Mouse (Mus musculus) midbrain, embryonic 12.5 days (tissue): ENCODE measurements around the gene Abhd10. TPM values are rescaled to one million over a fixed set of nuclear protein-coding genes. Genes with fewer than 3 reads are reported as not detected.

Source experiments
- ATAC-seq: fragments of 200-750 bp; cut with Nextera tagmentation; 2 replicates; pipeline ENCODE4 v1.8.0; 2017; ENCODE audit warnings: low read depth, moderate TSS enrichment, moderate library complexity; ENCODE audit not compliant: low FRiP score
- H3K27ac ChIP-seq: fragments of 300-500 bp; sonication (generic); replicated peaks from 2 replicates; pipeline ENCODE4 v1.5.1; 2016; ENCODE audit warnings: mild to moderate bottlenecking
- H3K27me3 ChIP-seq: fragments of 300-500 bp; sonication (generic); 2 replicates; pipeline ENCODE4 v1.6.1; 2016; ENCODE audit warnings: mild to moderate bottlenecking
- H3K36me3 ChIP-seq: fragments of 300-500 bp; sonication (generic); 2 replicates; pipeline ENCODE4 v1.6.1; 2016
- H3K4me1 ChIP-seq: fragments of 300-500 bp; sonication (generic); 2 replicates; pipeline ENCODE4 v1.6.1; 2016
- H3K4me2 ChIP-seq: fragments of 300-500 bp; sonication (generic); replicated peaks from 2 replicates; pipeline ENCODE4 v1.6.1; 2016; ENCODE audit warnings: mild to moderate bottlenecking, moderate library complexity
- H3K4me3 ChIP-seq: fragments of 300-500 bp; sonication (generic); 2 replicates; pipeline ENCODE4 v1.5.1; 2016; ENCODE audit warnings: mild to moderate bottlenecking
- H3K9ac ChIP-seq: fragments of 300-500 bp; sonication (generic); replicated peaks from 2 replicates; pipeline ENCODE4 v1.6.1; 2016; ENCODE audit warnings: mild to moderate bottlenecking, moderate library complexity
- H3K9me3 ChIP-seq: fragments of 300-500 bp; sonication (generic); 2 replicates; pipeline ENCODE4 v1.6.1; 2016; ENCODE audit warnings: mild to moderate bottlenecking
- WGBS: fragments of 180-500 bp; shearing (Covaris S2); methylation state at CpG from one replicate; pipeline ENCODE4 v1.1.7; 2016; 5-methylcytosine and 5-hydroxymethylcytosine counted together
- polyA plus RNA-seq: library from polyadenylated mRNA; unstranded; fragments of >200 nt; fragmentation: Nextera tagmentation; extraction: Ambion mirVana; gene quantifications from 2 replicates; pipeline ENCODE4 v1.2.1, GENCODE M21; 2016

Gene Abhd10
- polyA plus RNA-seq, 1 experiment from 2014 or later: 48.9 TPM

GRCm38 (mm10) chr16:45723172-45723901 lies 19.4 kb downstream of the Abhd10 start:
- peak overlapping the region; percentile 88 for H3K9ac ChIP-seq
- peaks cover 42% of the 10 kb centered on the region for H3K4me1 ChIP-seq
- ATAC-seq: peak; percentile 53
- H3K4me3 ChIP-seq: peak overlapping the region; percentile 66
- H3K27ac ChIP-seq: peak overlapping the region; percentile 98
- WGBS: 34% methylated on average over 6 of the region's 6 CpGs
- no peaks in the 10 kb centered on the region for H3K27me3 ChIP-seq
- peak overlapping the region; percentile 68 for H3K4me2 ChIP-seq
- H3K9me3 ChIP-seq: no peaks in the 10 kb centered on the region
- peaks cover 35% of the 10 kb centered on the region for H3K36me3 ChIP-seq

GRCm38 (mm10) chr16:45722460-45722951 lies 20.2 kb downstream of the Abhd10 start:
- Histone ChIP-seq H3K9me3 (no peaks in the 10 kb centered on the region), H3K27ac (peak overlapping the region; percentile 98), H3K36me3 (peaks cover 40% of the 10 kb centered on the region), H3K4me1 (peaks cover 42% of the 10 kb centered on the region), H3K4me3 (peak overlapping the region; percentile 66), H3K9ac (peak overlapping the region; percentile 88), H3K4me2 (peak overlapping the region; percentile 68), H3K27me3 (no peaks in the 10 kb centered on the region)
- 55% methylated on average over 3 of the region's 3 CpGs for WGBS
- no peak for ATAC-seq

GRCm38 (mm10) chr16:45720022-45720630 lies 22.6 kb downstream of the Abhd10 start:
- Histone ChIP-seq H3K36me3 (peaks cover 63% of the 10 kb centered on the region), H3K27ac (no peak overlapping the region), H3K27me3 (no peaks in the 10 kb centered on the region), H3K4me3 (no peak overlapping the region), H3K9ac (no peak overlapping the region), H3K4me2 (peak overlapping the region; percentile 68; the same call in 1 of the 2 replicates), H3K4me1 (peaks cover 35% of the 10 kb centered on the region), H3K9me3 (no peaks in the 10 kb centered on the region)
- ATAC-seq: no peak
- WGBS: 87% methylated on average over 10 of the region's 10 CpGs

- H3K27me3 ChIP-seq: no peaks in the 10 kb centered on the region
- WGBS: 93% methylated on average over 4 of the region's 4 CpGs
- H3K36me3 ChIP-seq: peaks cover 80% of the 10 kb centered on the region
- H3K9ac ChIP-seq: no peak overlapping the region
- no peak overlapping the region for H3K4me3 ChIP-seq
- H3K4me1 ChIP-seq: peaks cover 31% of the 10 kb centered on the region
- no peak overlapping the region for H3K4me2 ChIP-seq
- no peaks in the 10 kb centered on the region for H3K9me3 ChIP-seq
- no peak overlapping the region for H3K27ac ChIP-seq
- ATAC-seq: no peak
Observed at GRCm38 (mm10) chr16:45718296-45718695, 24.5 kb downstream of the Abhd10 start.

GRCm38 (mm10) chr16:45714489-45715150 lies 28.1 kb downstream of the Abhd10 start:
- WGBS: 89% methylated on average over 5 of the region's 5 CpGs
- Histone ChIP-seq H3K27ac (no peak overlapping the region), H3K4me3 (no peak overlapping the region), H3K9ac (no peak overlapping the region), H3K4me1 (no peaks in the 10 kb centered on the region; the same call in 1 of the 2 replicates), H3K9me3 (no peaks in the 10 kb centered on the region), H3K36me3 (peaks cover 88% of the 10 kb centered on the region), H3K27me3 (no peaks in the 10 kb centered on the region), H3K4me2 (no peak overlapping the region)
- ATAC-seq: no peak

GRCm38 (mm10) chr16:45713878-45714277 lies 28.9 kb downstream of the Abhd10 start:
- no peaks in the 10 kb centered on the region for H3K9me3 ChIP-seq
- H3K36me3 ChIP-seq: peaks cover 83% of the 10 kb centered on the region
- H3K27ac ChIP-seq: no peak overlapping the region
- no peaks in the 10 kb centered on the region for H3K4me1 ChIP-seq
- H3K4me2 ChIP-seq: no peak overlapping the region
- ATAC-seq: no peak
- H3K4me3 ChIP-seq: no peak overlapping the region
- WGBS: 85% methylated on average over 1 of the region's 1 CpGs
- H3K9ac ChIP-seq: no peak overlapping the region
- no peaks in the 10 kb centered on the region for H3K27me3 ChIP-seq

GRCm38 (mm10) chr16:45713261-45713660 lies 29.5 kb downstream of the Abhd10 start:
- no peak for ATAC-seq
- 90% methylated on average over 5 of the region's 5 CpGs for WGBS
- Histone ChIP-seq H3K27me3 (no peaks in the 10 kb centered on the region), H3K4me1 (no peaks in the 10 kb centered on the region), H3K27ac (no peak overlapping the region), H3K4me2 (no peak overlapping the region), H3K36me3 (peaks cover 76% of the 10 kb centered on the region), H3K4me3 (no peak overlapping the region), H3K9ac (no peak overlapping the region), H3K9me3 (no peaks in the 10 kb centered on the region)

- no peak overlapping the region for H3K27ac ChIP-seq
- no peaks in the 10 kb centered on the region for H3K27me3 ChIP-seq
- peaks cover 59% of the 10 kb centered on the region for H3K36me3 ChIP-seq
- no peak for ATAC-seq
- H3K4me1 ChIP-seq: no peaks in the 10 kb centered on the region
- H3K9ac ChIP-seq: no peak overlapping the region
- no peak overlapping the region for H3K4me2 ChIP-seq
- WGBS: 79% methylated on average over 7 of the region's 7 CpGs
- no peaks in the 10 kb centered on the region for H3K9me3 ChIP-seq
- no peak overlapping the region for H3K4me3 ChIP-seq
Observed at GRCm38 (mm10) chr16:45711263-45711662, 31.5 kb downstream of the Abhd10 start.

- 77% methylated on average over 5 of the region's 5 CpGs for WGBS
- Histone ChIP-seq H3K4me2 (no peak overlapping the region), H3K9ac (no peak overlapping the region), H3K9me3 (no peaks in the 10 kb centered on the region), H3K36me3 (no peaks in the 10 kb centered on the region), H3K4me1 (no peaks in the 10 kb centered on the region), H3K27ac (no peak overlapping the region), H3K4me3 (no peak overlapping the region), H3K27me3 (no peaks in the 10 kb centered on the region)
- ATAC-seq: no peak
Observed at GRCm38 (mm10) chr16:45699301-45699700, 43.5 kb downstream of the Abhd10 start.

GRCm38 (mm10) chr16:45697996-45698395 lies 44.8 kb downstream of the Abhd10 start:
- H3K4me3 ChIP-seq: no peak overlapping the region
- H3K9me3 ChIP-seq: no peaks in the 10 kb centered on the region
- WGBS: 62% methylated on average over 6 of the region's 6 CpGs
- no peak for ATAC-seq
- no peaks in the 10 kb centered on the region for H3K36me3 ChIP-seq
- peaks cover under 1% of the 10 kb centered on the region; the same call in 1 of the 2 replicates for H3K4me1 ChIP-seq
- H3K4me2 ChIP-seq: no peak overlapping the region
- H3K27ac ChIP-seq: no peak overlapping the region
- no peak overlapping the region for H3K9ac ChIP-seq
- no peaks in the 10 kb centered on the region for H3K27me3 ChIP-seq

GRCm38 (mm10) chr16:45695445-45696160 lies 47.2 kb downstream of the Abhd10 start:
- no peak for ATAC-seq
- no peak overlapping the region for H3K4me3 ChIP-seq
- H3K27ac ChIP-seq: no peak overlapping the region
- H3K4me1 ChIP-seq: peaks cover 5% of the 10 kb centered on the region; the same call in 1 of the 2 replicates
- H3K36me3 ChIP-seq: no peaks in the 10 kb centered on the region
- no peak overlapping the region for H3K4me2 ChIP-seq
- H3K27me3 ChIP-seq: no peaks in the 10 kb centered on the region
- no peaks in the 10 kb centered on the region for H3K9me3 ChIP-seq
- 77% methylated on average over 9 of the region's 9 CpGs for WGBS
- H3K9ac ChIP-seq: no peak overlapping the region
